Mouse (Mus musculus) limb, embryonic 14.5 days (tissue): ENCODE measurements around the gene Hrc. TPM values are rescaled to one million over a fixed set of nuclear protein-coding genes. Genes with fewer than 3 reads are reported as not detected.

ENCODE experiments used
- ATAC-seq: fragments of 200-750 bp; cut with Nextera tagmentation; 2 replicates; pipeline ENCODE4 v1.8.0; 2017; ENCODE audit warnings: low read depth, moderate number of reproducible peaks, moderate TSS enrichment; ENCODE audit not compliant: low FRiP score
- DNase-seq: peaks from one replicate; pipeline ENCODE4 v3.0.0-alpha.2; 2015; ENCODE audit warnings: low spot score
- H3K27ac ChIP-seq: fragments of 300-500 bp; sonication (generic); replicated peaks from 2 replicates; pipeline ENCODE4 v1.5.1; 2014; ENCODE audit warnings: low read depth, mild to moderate bottlenecking, low read length, moderate library complexity, mixed read lengths
- H3K27me3 ChIP-seq: fragments of 300-500 bp; sonication (generic); 2 replicates; pipeline ENCODE4 v1.6.1; 2014; ENCODE audit warnings: low read length, mixed read lengths; ENCODE audit not compliant: control insufficient read depth, insufficient read depth
- H3K36me3 ChIP-seq: fragments of 300-500 bp; sonication (generic); 2 replicates; pipeline ENCODE4 v1.6.1; 2014; ENCODE audit warnings: mild to moderate bottlenecking, low read length, moderate library complexity, mixed read lengths; ENCODE audit not compliant: control insufficient read depth, insufficient read depth
- H3K4me1 ChIP-seq: fragments of 300-500 bp; sonication (generic); 2 replicates; pipeline ENCODE4 v1.6.1; 2014; ENCODE audit warnings: antibody characterized with exemption, low read length, mixed read lengths; ENCODE audit not compliant: control insufficient read depth, insufficient read depth
- H3K4me2 ChIP-seq: fragments of 300-500 bp; sonication (generic); replicated peaks from 2 replicates; pipeline ENCODE4 v1.6.1; 2014; ENCODE audit warnings: low read depth, mild to moderate bottlenecking, low read length, moderate library complexity; ENCODE audit not compliant: severe bottlenecking
- H3K4me3 ChIP-seq: fragments of 300-500 bp; sonication (generic); replicated peaks from 2 replicates; pipeline ENCODE4 v1.5.1; 2014; ENCODE audit warnings: low read length
- H3K9ac ChIP-seq: fragments of 300-500 bp; sonication (generic); 2 replicates; pipeline ENCODE4 v1.6.1; 2014; ENCODE audit warnings: mild to moderate bottlenecking, low read depth, low read length, moderate library complexity; ENCODE audit not compliant: severe bottlenecking
- H3K9me3 ChIP-seq: fragments of 300-500 bp; sonication (generic); 2 replicates; pipeline ENCODE4 v1.6.1; 2016; ENCODE audit warnings: low read length; ENCODE audit not compliant: control insufficient read depth
- POLR2A ChIP-seq: fragments of 200-500 bp; IDR thresholded peaks from 2 replicates; pipeline ENCODE4 v1.8.0; 2012; ENCODE audit warnings: inconsistent platforms, mild to moderate bottlenecking, moderate library complexity, borderline replicate concordance; ENCODE audit not compliant: insufficient read depth, insufficient read length; ENCODE audit errors: extremely low read depth
- WGBS: fragments of 180-500 bp; shearing (Covaris S2); extraction: QIAGEN DNeasy Blood & Tissue Kit; methylation state at CpG from one replicate; pipeline ENCODE4 v1.1.7; 2014; 5-methylcytosine and 5-hydroxymethylcytosine counted together
- polyA plus RNA-seq, 2 experiments: library from polyadenylated mRNA; depleted of rRNA in 1 of 2; stranded (reverse) in 1 of 2; unstranded in 1 of 2; fragments of >200 nt; fragmentation: Nextera tagmentation in 1 of 2; extraction: Ambion mirVana in 1 of 2; gene quantifications; 2 replicates each; pipeline versions ENCODE4 v1.2.1 to v1.2.3; 2012 to 2014

Gene Hrc
- polyA plus RNA-seq, 2 experiments = 5.9 to 17.9 TPM

DNA sequence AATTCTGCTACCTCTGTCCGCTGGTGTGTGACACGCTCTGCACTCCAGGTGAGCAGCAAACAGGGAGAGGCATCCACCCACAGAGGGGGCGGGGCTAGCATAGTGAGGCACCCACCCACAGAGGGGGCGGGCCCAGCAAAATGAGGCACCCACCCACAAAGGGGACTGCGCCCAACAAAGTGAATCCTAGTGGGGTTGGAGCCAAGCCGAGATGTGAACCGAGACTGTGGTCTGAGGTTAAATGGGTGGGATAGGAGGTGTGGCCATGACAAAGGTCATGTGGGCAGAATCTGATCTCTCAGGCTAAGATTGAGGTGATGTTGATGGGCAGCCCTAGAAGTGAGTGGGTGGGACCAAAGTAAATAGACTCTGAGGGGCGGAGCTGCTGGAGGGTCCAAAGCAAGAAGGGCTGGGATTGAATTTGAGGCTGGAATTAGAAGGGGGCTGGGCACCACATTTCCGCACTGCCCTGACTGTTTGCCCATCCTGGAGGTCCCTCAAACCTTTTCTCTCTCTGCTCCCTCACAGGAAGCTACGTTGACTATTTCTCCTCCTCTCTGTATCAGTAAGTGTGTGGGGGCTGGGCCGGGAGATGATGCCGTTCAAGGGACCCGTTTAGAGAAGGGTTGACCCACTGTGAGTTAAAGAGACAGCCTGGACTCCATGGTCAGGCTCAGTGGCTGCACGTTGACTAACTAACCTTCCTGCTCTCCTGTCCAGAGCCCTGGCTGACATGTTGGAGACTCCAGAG, 3.2 kb downstream of the Hrc start:
- Histone ChIP-seq H3K9ac (no peak overlapping the region), H3K4me2 (peak overlapping the region; percentile 68), H3K36me3 (no peaks in the 10 kb centered on the region), H3K27me3 (no peaks in the 10 kb centered on the region), H3K4me3 (peak overlapping the region; percentile 40), H3K4me1 (peaks cover 42% of the 10 kb centered on the region), H3K9me3 (no peaks in the 10 kb centered on the region), H3K27ac (no peak overlapping the region)
- WGBS = 3% methylated on average over 13 of the region's 14 CpGs
- no peak for ATAC-seq
- DNase-seq = peak; percentile 31
- TF ChIP-seq POLR2A = no peak

DNA sequence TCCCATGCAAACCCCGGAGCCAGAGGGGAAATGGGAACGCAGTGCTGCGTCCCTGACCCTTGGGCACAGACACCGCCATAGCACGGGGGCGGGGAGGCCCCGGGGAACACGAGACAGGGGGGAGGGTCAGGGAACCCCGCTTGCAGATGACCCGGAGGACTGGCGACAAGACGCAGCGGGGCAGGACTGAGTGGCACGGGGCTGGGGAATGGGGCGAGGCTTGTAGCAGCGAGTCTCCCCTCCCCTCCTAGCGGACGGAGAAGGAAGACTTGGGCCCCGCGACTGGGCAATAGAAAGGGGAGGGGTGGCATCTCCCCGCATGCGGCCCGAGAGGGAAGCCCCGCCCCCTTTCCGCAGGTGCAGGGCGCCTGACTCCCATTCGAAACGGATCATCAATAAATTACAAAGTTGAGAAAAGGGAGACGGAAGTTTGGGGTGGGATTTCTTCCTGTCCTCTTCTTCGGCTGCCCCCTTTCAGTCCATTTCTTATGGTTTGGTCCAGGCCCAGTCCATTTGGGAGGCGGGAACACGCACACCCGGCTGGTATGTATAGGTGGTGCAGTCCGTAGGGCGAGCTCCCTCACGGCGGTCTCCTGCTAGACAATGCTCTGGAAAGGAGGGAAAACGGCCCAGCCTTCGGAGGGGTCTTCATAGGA, 4.4 kb downstream of the Hrc start:
- Histone ChIP-seq H3K4me3 (peak overlapping the region; percentile 40), H3K9me3 (no peaks in the 10 kb centered on the region), H3K4me1 (peaks cover 37% of the 10 kb centered on the region), H3K36me3 (no peaks in the 10 kb centered on the region), H3K27me3 (no peaks in the 10 kb centered on the region), H3K4me2 (peak overlapping the region; percentile 68), H3K9ac (peak overlapping the region; percentile 44), H3K27ac (no peak overlapping the region; the same call in 1 of the 2 replicates)
- ATAC-seq (peak; percentile 78), DNase-seq (peak; percentile 82)
- peak; percentile 49; the same call in 1 of the 2 replicates for TF ChIP-seq POLR2A
- WGBS = under 1% methylated on average over 34 of the region's 39 CpGs

DNA sequence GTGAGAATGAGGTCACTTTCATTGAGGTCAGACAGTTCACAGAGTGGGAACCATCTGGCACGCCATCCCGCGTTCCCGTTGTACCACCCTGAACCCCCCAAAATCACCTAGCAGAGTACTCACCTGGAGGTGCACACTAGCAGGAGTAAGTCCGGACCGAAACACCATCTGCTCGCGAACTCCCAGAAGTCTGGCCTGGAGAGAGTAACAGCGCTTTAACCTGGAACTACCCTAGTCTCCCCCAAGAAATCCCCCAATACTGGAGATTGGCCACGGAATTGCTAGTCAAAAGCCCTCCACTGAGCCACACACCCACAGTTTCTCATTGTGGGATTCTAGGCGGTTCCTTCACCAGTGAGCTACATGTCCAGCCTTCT, 5.0 kb downstream of the Hrc start:
- Histone ChIP-seq H3K4me1 (peaks cover 32% of the 10 kb centered on the region), H3K9me3 (no peaks in the 10 kb centered on the region), H3K36me3 (no peaks in the 10 kb centered on the region), H3K27ac (0 out of 2 replicates have a peak overlapping the region, but pooled peaks have one; percentile 43), H3K4me2 (peak overlapping the region; percentile 68), H3K27me3 (no peaks in the 10 kb centered on the region), H3K9ac (peak overlapping the region; percentile 44), H3K4me3 (peak overlapping the region; percentile 40)
- no peak for DNase-seq
- WGBS = under 1% methylated on average over 11 of the region's 11 CpGs
- ATAC-seq = no peak
- no peak for TF ChIP-seq POLR2A

DNA sequence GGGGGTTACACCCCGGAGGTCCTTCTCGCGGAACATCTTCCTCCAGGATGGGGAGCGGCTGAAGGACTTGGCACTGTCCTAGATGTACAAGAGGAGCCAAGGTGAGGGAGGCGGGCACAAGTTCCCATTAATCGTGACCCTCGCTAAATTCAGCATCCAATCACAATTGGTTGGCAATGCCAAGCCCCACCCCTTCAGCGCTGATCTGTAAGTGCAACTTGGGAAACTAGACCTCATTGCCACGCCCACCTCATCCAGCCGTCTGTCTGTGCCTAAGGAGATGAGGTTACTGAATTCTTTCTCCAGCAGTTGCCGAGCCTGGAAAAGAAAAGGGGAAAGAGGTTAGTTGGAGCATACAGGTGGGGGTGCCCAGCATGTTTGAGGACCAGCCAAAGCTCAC, 5.6 kb downstream of the Hrc start:
- Histone ChIP-seq H3K36me3 (no peaks in the 10 kb centered on the region), H3K9ac (peak overlapping the region; percentile 44; the same call in 1 of the 2 replicates), H3K4me3 (peak overlapping the region; percentile 40), H3K4me2 (peak overlapping the region; percentile 68), H3K4me1 (peaks cover 32% of the 10 kb centered on the region), H3K9me3 (no peaks in the 10 kb centered on the region), H3K27ac (0 out of 2 replicates have a peak overlapping the region, but pooled peaks have one; percentile 43), H3K27me3 (no peaks in the 10 kb centered on the region)
- TF ChIP-seq POLR2A = no peak
- DNase-seq = peak; percentile 81
- ATAC-seq = 0 out of 2 replicates have a peak, but pooled peaks have one; percentile 16
- WGBS = under 1% methylated on average over 11 of the region's 11 CpGs

DNA sequence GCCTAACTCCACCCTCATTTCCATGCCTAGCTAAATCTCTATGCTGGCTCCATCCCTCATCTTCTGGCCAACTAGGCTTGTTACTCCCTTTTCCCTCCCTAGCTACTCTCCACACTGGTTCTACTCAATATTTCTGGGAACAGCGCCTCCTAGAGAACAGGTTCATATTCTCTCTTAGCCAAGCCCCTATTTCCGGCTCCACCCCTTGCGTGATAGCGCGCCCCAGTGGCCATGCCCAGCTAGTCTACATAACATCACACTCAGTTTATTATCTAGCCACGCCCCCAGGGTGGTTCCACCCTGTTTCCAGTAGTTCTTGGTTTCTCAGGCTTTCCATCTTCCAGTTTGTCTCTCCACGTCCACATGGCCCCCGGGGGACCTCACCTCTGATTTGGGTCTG, 6.2 kb downstream of the Hrc start:
- no peaks in the 10 kb centered on the region for H3K27me3 ChIP-seq
- no peak overlapping the region for H3K27ac ChIP-seq
- 2% methylated on average over 8 of the region's 8 CpGs for WGBS
- peak; percentile 1; the same call in 1 of the 2 replicates for ATAC-seq
- peak overlapping the region; percentile 68 for H3K4me2 ChIP-seq
- no peak for TF ChIP-seq POLR2A
- no peak overlapping the region for H3K9ac ChIP-seq
- H3K4me3 ChIP-seq = peak overlapping the region; percentile 40; the same call in 1 of the 2 replicates
- DNase-seq = peak; percentile 80
- H3K4me1 ChIP-seq = peaks cover 32% of the 10 kb centered on the region
- no peaks in the 10 kb centered on the region for H3K9me3 ChIP-seq
- no peaks in the 10 kb centered on the region for H3K36me3 ChIP-seq
